Mouse (Mus musculus): ENCODE measurements around the gene Sgf29. TPM values are rescaled to one million over a fixed set of nuclear protein-coding genes. Genes with fewer than 3 reads are reported as not detected.

Gene Sgf29
- polyA plus RNA-seq, 1 experiment from 2014 or later = 39.4 TPM

- no peak for ATAC-seq (ENCODE audit: low FRiP score)
- no peak overlapping the region for H3K9ac ChIP-seq
- H3K27me3 ChIP-seq = no peaks in the 10 kb centered on the region
- H3K36me3 ChIP-seq (replicated peaks) = no peaks in the 10 kb centered on the region
- WGBS = 72% methylated on average over 5 of the region's 5 CpGs
- no peaks in the 10 kb centered on the region for H3K9me3 ChIP-seq
- H3K4me1 ChIP-seq = peaks cover 10% of the 10 kb centered on the region
- H3K4me2 ChIP-seq = no peak overlapping the region
- H3K4me3 ChIP-seq (replicated peaks) = no peak overlapping the region
- H3K27ac ChIP-seq = no peak overlapping the region
These were observed 3.4 kb upstream of the Sgf29 start for GRCm38 (mm10) chr7:126645708-126646107.

- no peaks in the 10 kb centered on the region for H3K27me3 ChIP-seq
- peaks cover 10% of the 10 kb centered on the region for H3K4me1 ChIP-seq
- 0 out of 2 replicates have a peak overlapping the region, but pooled peaks have one; percentile 59 for H3K4me3 ChIP-seq (replicated peaks)
- H3K4me2 ChIP-seq = peak overlapping the region; percentile 81
- no peak for ATAC-seq (ENCODE audit: low FRiP score)
- H3K9me3 ChIP-seq = no peaks in the 10 kb centered on the region
- no peaks in the 10 kb centered on the region for H3K36me3 ChIP-seq (replicated peaks)
- H3K9ac ChIP-seq = peak overlapping the region; percentile 70; the same call in 1 of the 2 replicates
- 81% methylated on average over 4 of the region's 4 CpGs for WGBS
- no peak overlapping the region for H3K27ac ChIP-seq
These were observed 623 bp upstream of the Sgf29 start for GRCm38 (mm10) chr7:126648486-126648885.

- peaks cover 10% of the 10 kb centered on the region for H3K4me1 ChIP-seq
These were observed 1.7 kb downstream of the Sgf29 start for GRCm38 (mm10) chr7:126650852-126651251.

GRCm38 (mm10) chr7:126653991-126654390 lies 4.9 kb downstream of the Sgf29 start:
- ATAC-seq (ENCODE audit: low FRiP score) = no peak
- H3K27me3 ChIP-seq = no peaks in the 10 kb centered on the region
- H3K27ac ChIP-seq = no peak overlapping the region
- 88% methylated on average over 2 of the region's 2 CpGs for WGBS
- no peaks in the 10 kb centered on the region for H3K36me3 ChIP-seq (replicated peaks)
- H3K9me3 ChIP-seq = no peaks in the 10 kb centered on the region
- no peak overlapping the region for H3K9ac ChIP-seq
- no peak overlapping the region for H3K4me3 ChIP-seq (replicated peaks)
- no peak overlapping the region for H3K4me2 ChIP-seq
- H3K4me1 ChIP-seq = peaks cover 10% of the 10 kb centered on the region

More at GRCm38 (mm10) chr7:126650852-126651251, 1.7 kb downstream of the Sgf29 start:
- no peaks in the 10 kb centered on the region for H3K9me3 ChIP-seq
- no peak overlapping the region for H3K9ac ChIP-seq
- no peaks in the 10 kb centered on the region for H3K36me3 ChIP-seq (replicated peaks)
- no peaks in the 10 kb centered on the region for H3K27me3 ChIP-seq
- no peak overlapping the region for H3K4me3 ChIP-seq (replicated peaks)
- ATAC-seq (ENCODE audit: low FRiP score) = no peak
- H3K4me2 ChIP-seq = no peak overlapping the region
- no peak overlapping the region for H3K27ac ChIP-seq
- 91% methylated on average over 2 of the region's 2 CpGs for WGBS

- no peak overlapping the region for H3K4me3 ChIP-seq (replicated peaks)
- no peak overlapping the region for H3K27ac ChIP-seq
- H3K4me1 ChIP-seq = no peaks in the 10 kb centered on the region
- H3K9ac ChIP-seq = no peak overlapping the region
- no peaks in the 10 kb centered on the region for H3K27me3 ChIP-seq
- ATAC-seq (ENCODE audit: low FRiP score) = no peak
- no peaks in the 10 kb centered on the region for H3K36me3 ChIP-seq (replicated peaks)
- 95% methylated on average over 3 of the region's 3 CpGs for WGBS
- H3K9me3 ChIP-seq = no peaks in the 10 kb centered on the region
- no peak overlapping the region for H3K4me2 ChIP-seq
These were observed 6.6 kb downstream of the Sgf29 start for GRCm38 (mm10) chr7:126655695-126656094.

- WGBS = 86% methylated on average over 1 of the region's 1 CpGs
- ATAC-seq (ENCODE audit: low FRiP score) = no peak
These were observed 8.4 kb downstream of the Sgf29 start for GRCm38 (mm10) chr7:126657522-126657921.

GRCm38 (mm10) chr7:126659771-126660170 lies 10.7 kb downstream of the Sgf29 start:
- Histone ChIP-seq H3K9me3 (no peaks in the 10 kb centered on the region), H3K4me3 (replicated peaks) (no peak overlapping the region), H3K9ac (no peak overlapping the region), H3K27me3 (no peaks in the 10 kb centered on the region), H3K4me1 (no peaks in the 10 kb centered on the region), H3K36me3 (replicated peaks) (peaks cover 5% of the 10 kb centered on the region), H3K4me2 (no peak overlapping the region), H3K27ac (no peak overlapping the region)
- 85% methylated on average over 3 of the region's 3 CpGs for WGBS
- ATAC-seq (ENCODE audit: low FRiP score) = no peak

More at GRCm38 (mm10) chr7:126657522-126657921, 8.4 kb downstream of the Sgf29 start:
- no peaks in the 10 kb centered on the region for H3K4me1 ChIP-seq
- H3K9me3 ChIP-seq = no peaks in the 10 kb centered on the region
- H3K27ac ChIP-seq = no peak overlapping the region
- H3K9ac ChIP-seq = no peak overlapping the region
- no peak overlapping the region for H3K4me3 ChIP-seq (replicated peaks)
- no peaks in the 10 kb centered on the region for H3K27me3 ChIP-seq
- H3K4me2 ChIP-seq = no peak overlapping the region
- no peaks in the 10 kb centered on the region for H3K36me3 ChIP-seq (replicated peaks)

GRCm38 (mm10) chr7:126663646-126664045 lies 14.5 kb downstream of the Sgf29 start:
- Histone ChIP-seq H3K4me2 (no peak overlapping the region), H3K27me3 (no peaks in the 10 kb centered on the region), H3K9me3 (no peaks in the 10 kb centered on the region), H3K4me3 (replicated peaks) (no peak overlapping the region), H3K36me3 (replicated peaks) (peaks cover 27% of the 10 kb centered on the region), H3K9ac (no peak overlapping the region), H3K4me1 (no peaks in the 10 kb centered on the region), H3K27ac (no peak overlapping the region)
- no peak for ATAC-seq (ENCODE audit: low FRiP score)
- WGBS = 86% methylated on average over 8 of the region's 8 CpGs

- Histone ChIP-seq H3K4me1 (no peaks in the 10 kb centered on the region), H3K27me3 (no peaks in the 10 kb centered on the region), H3K4me2 (no peak overlapping the region), H3K27ac (no peak overlapping the region), H3K9me3 (no peaks in the 10 kb centered on the region), H3K36me3 (replicated peaks) (peaks cover 36% of the 10 kb centered on the region), H3K4me3 (replicated peaks) (no peak overlapping the region), H3K9ac (no peak overlapping the region)
- 93% methylated on average over 3 of the region's 3 CpGs for WGBS
- no peak for ATAC-seq (ENCODE audit: low FRiP score)
These were observed 16.2 kb downstream of the Sgf29 start for GRCm38 (mm10) chr7:126665269-126665668.

GRCm38 (mm10) chr7:126667495-126668090 lies 18.5 kb downstream of the Sgf29 start:
- Histone ChIP-seq H3K27ac (no peak overlapping the region), H3K36me3 (replicated peaks) (peaks cover 59% of the 10 kb centered on the region), H3K4me3 (replicated peaks) (no peak overlapping the region), H3K9me3 (no peaks in the 10 kb centered on the region), H3K4me2 (no peak overlapping the region), H3K4me1 (no peaks in the 10 kb centered on the region), H3K9ac (no peak overlapping the region), H3K27me3 (no peaks in the 10 kb centered on the region)
- ATAC-seq (ENCODE audit: low FRiP score) = no peak
- 91% methylated on average over 9 of the region's 9 CpGs for WGBS

- Histone ChIP-seq H3K27ac (no peak overlapping the region), H3K9ac (no peak overlapping the region), H3K36me3 (replicated peaks) (peaks cover 60% of the 10 kb centered on the region), H3K4me1 (no peaks in the 10 kb centered on the region), H3K4me2 (no peak overlapping the region), H3K9me3 (no peaks in the 10 kb centered on the region), H3K27me3 (no peaks in the 10 kb centered on the region), H3K4me3 (replicated peaks) (no peak overlapping the region)
- 89% methylated on average over 5 of the region's 5 CpGs for WGBS
- no peak for ATAC-seq (ENCODE audit: low FRiP score)
These were observed 19.3 kb downstream of the Sgf29 start for GRCm38 (mm10) chr7:126668452-126668851.

GRCm38 (mm10) chr7:126670152-126670551 lies 21.0 kb downstream of the Sgf29 start:
- no peaks in the 10 kb centered on the region for H3K27me3 ChIP-seq
- 94% methylated on average over 3 of the region's 3 CpGs for WGBS
- no peaks in the 10 kb centered on the region for H3K4me1 ChIP-seq

GRCm38 (mm10) chr7:126672111-126672510 lies 23.0 kb downstream of the Sgf29 start:
- no peak overlapping the region for H3K4me2 ChIP-seq
- 95% methylated on average over 9 of the region's 9 CpGs for WGBS
- no peaks in the 10 kb centered on the region for H3K4me1 ChIP-seq
- H3K9me3 ChIP-seq = no peaks in the 10 kb centered on the region
- H3K27me3 ChIP-seq = no peaks in the 10 kb centered on the region
- ATAC-seq (ENCODE audit: low FRiP score) = no peak
- H3K27ac ChIP-seq = no peak overlapping the region
- H3K36me3 ChIP-seq (replicated peaks) = peaks cover 49% of the 10 kb centered on the region
- H3K4me3 ChIP-seq (replicated peaks) = no peak overlapping the region
- H3K9ac ChIP-seq = no peak overlapping the region

More at GRCm38 (mm10) chr7:126670152-126670551, 21.0 kb downstream of the Sgf29 start:
- no peak overlapping the region for H3K9ac ChIP-seq
- H3K4me2 ChIP-seq = no peak overlapping the region
- no peaks in the 10 kb centered on the region for H3K9me3 ChIP-seq
- H3K4me3 ChIP-seq (replicated peaks) = no peak overlapping the region
- ATAC-seq (ENCODE audit: low FRiP score) = no peak
- H3K36me3 ChIP-seq (replicated peaks) = peaks cover 54% of the 10 kb centered on the region
- H3K27ac ChIP-seq = no peak overlapping the region

All from forebrain, embryonic 12.5 days (tissue).